Mouse (Mus musculus): ENCODE results near the gene Polr2m.
A peak's percentile ranks its signal among the peaks of the same experiment; 100 is the strongest.
"Not testable (repeated sequence)": the region's sequence is repeated elsewhere in the genome, so short reads cannot be mapped to it uniquely, and the experiment has no call there.

Gene Polr2m

GRCm38 (mm10) chr9:71485475-71486094, at the start of gene Polr2m:
Gene Polr2m (minus strand): TSS chr9:71485935.
- peak; percentile 90 for DNase-seq

GRCm38 (mm10) chr9:71535036-71535435, 49.3 kb upstream of the Polr2m start:
- DNase-seq, result no peak

GRCm38 (mm10) chr9:71529960-71530359, 44.2 kb upstream of the Polr2m start:
- peak; percentile 12 for DNase-seq

GRCm38 (mm10) chr9:71527438-71527837, 41.7 kb upstream of the Polr2m start:
- no peak for DNase-seq

- no peak for DNase-seq
These were observed 38.2 kb upstream of the Polr2m start for GRCm38 (mm10) chr9:71523901-71524300.

- no peak for DNase-seq
These were observed 34.1 kb upstream of the Polr2m start for GRCm38 (mm10) chr9:71519836-71520235.

GRCm38 (mm10) chr9:71517487-71517886, 31.8 kb upstream of the Polr2m start:
- DNase-seq, result no peak

GRCm38 (mm10) chr9:71515862-71516261, 30.1 kb upstream of the Polr2m start:
- no peak for DNase-seq

- DNase-seq, result no peak
These were observed 27.8 kb upstream of the Polr2m start for GRCm38 (mm10) chr9:71513566-71513965.

GRCm38 (mm10) chr9:71512899-71513298, 27.2 kb upstream of the Polr2m start:
- DNase-seq, result no peak

- no peak for DNase-seq
These were observed 12.9 kb upstream of the Polr2m start for GRCm38 (mm10) chr9:71498391-71499182.

- DNase-seq, result no peak
These were observed 10.9 kb upstream of the Polr2m start for GRCm38 (mm10) chr9:71496637-71497036.

- DNase-seq, result no peak
These were observed 8.0 kb upstream of the Polr2m start for GRCm38 (mm10) chr9:71493771-71494170.

- no peak for DNase-seq
These were observed 6.7 kb upstream of the Polr2m start for GRCm38 (mm10) chr9:71492296-71493025.

GRCm38 (mm10) chr9:71490076-71490475, 4.3 kb upstream of the Polr2m start:
- DNase-seq, result no peak

- DNase-seq, result no peak
These were observed 392 bp upstream of the Polr2m start for GRCm38 (mm10) chr9:71486127-71486526.

GRCm38 (mm10) chr9:71484871-71485474, 762 bp downstream of the Polr2m start:
- DNase-seq, result no peak

GRCm38 (mm10) chr9:71483872-71484271, 1.9 kb downstream of the Polr2m start:
- not testable (repeated sequence) for DNase-seq

GRCm38 (mm10) chr9:71480305-71480704, 5.4 kb downstream of the Polr2m start:
- DNase-seq, result no peak

GRCm38 (mm10) chr9:71479413-71479812, 6.3 kb downstream of the Polr2m start:
- DNase-seq, result no peak

GRCm38 (mm10) chr9:71478596-71478995, 7.1 kb downstream of the Polr2m start:
- DNase-seq, result no peak

GRCm38 (mm10) chr9:71476601-71477000, 9.1 kb downstream of the Polr2m start:
- DNase-seq, result no peak

- DNase-seq, result no peak
These were observed 10.2 kb downstream of the Polr2m start for GRCm38 (mm10) chr9:71475536-71475935.
